Mouse (Mus musculus) erythroblast, embryonic 14.5 days (primary cell): ENCODE results near the gene Rab8b.
"Not testable (repeated sequence)": the region's sequence is repeated elsewhere in the genome, so short reads cannot be mapped to it uniquely, and the experiment has no call there.

ENCODE experiments used
- GATA1 ChIP-seq: IDR thresholded peaks from 2 replicates; pipeline ENCODE4 v1.6.1; 2012; ENCODE audit warnings: low read length, inconsistent platforms, mixed read lengths
- TAL1 ChIP-seq: IDR thresholded peaks from 3 replicates; pipeline ENCODE4 v1.6.1; 2012; ENCODE audit warnings: low read length, inconsistent platforms, mixed read lengths

DNA sequence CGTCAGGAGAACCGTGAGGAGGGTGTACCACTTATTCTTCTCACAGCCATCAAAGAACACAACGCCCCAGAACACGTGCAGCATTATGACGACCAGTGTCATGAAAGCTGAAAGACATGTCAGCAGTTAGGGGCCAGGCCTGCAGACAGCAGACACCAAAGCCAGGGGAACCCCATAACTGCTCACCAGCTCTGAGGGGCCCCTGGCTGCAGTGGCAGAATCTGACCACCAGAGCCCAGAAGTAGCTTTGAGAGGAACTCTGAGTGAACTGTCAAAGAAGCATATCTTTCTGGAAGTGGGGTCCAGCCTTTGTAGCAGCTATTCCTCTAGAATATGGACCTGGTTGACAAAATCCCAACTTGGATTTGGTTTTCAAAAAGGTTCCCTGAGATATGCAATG is 97.2 kb downstream of the Rab8b start:
- not testable (repeated sequence) for TF ChIP-seq GATA1, TAL1
